Mouse (Mus musculus) lung, adult 2 months (tissue): ENCODE measurements around the gene 2010111I01Rik. TPM values are rescaled to one million over a fixed set of nuclear protein-coding genes. Genes with fewer than 3 reads are reported as not detected.

ENCODE experiments used
- DNase-seq: peaks from one replicate; pipeline ENCODE4 v3.0.0; 2022
- H3K4me1 ChIP-seq: fragments of 200-500 bp; 2 replicates; pipeline ENCODE4 v1.6.1; 2011; ENCODE audit warnings: low read length; ENCODE audit not compliant: control insufficient read depth, insufficient read depth
- H3K4me3 ChIP-seq: fragments of 200-500 bp; replicated peaks from 2 replicates; pipeline ENCODE3; 2011; ENCODE audit warnings: low read depth, mild to moderate bottlenecking, control low read depth, low read length; ENCODE audit errors: extremely low read depth
- CTCF ChIP-seq: fragments of 200-500 bp; IDR thresholded peaks from 2 replicates; pipeline ENCODE4 v1.5.1; 2011; ENCODE audit warnings: mild to moderate bottlenecking, low read length, control low read depth; ENCODE audit not compliant: insufficient read depth
- POLR2A ChIP-seq: fragments of 200-500 bp; IDR thresholded peaks from 2 replicates; pipeline ENCODE4 v1.6.1; 2011; ENCODE audit warnings: low read depth, mild to moderate bottlenecking, control low read depth, low read length, borderline replicate concordance; ENCODE audit errors: extremely low read depth
- WGBS: fragments of 180-500 bp; shearing (Covaris S2); methylation state at CpG from one replicate; pipeline ENCODE4 v1.1.7; 2018; 5-methylcytosine and 5-hydroxymethylcytosine counted together
- polyA plus RNA-seq: library from polyadenylated mRNA; depleted of rRNA; stranded (reverse); fragments of >200 nt; gene quantifications from 2 replicates; pipeline ENCODE4 v1.2.3, GENCODE M21; 2012

2010111I01Rik gene
- polyA plus RNA-seq, 1 experiment = 143 TPM

DNA sequence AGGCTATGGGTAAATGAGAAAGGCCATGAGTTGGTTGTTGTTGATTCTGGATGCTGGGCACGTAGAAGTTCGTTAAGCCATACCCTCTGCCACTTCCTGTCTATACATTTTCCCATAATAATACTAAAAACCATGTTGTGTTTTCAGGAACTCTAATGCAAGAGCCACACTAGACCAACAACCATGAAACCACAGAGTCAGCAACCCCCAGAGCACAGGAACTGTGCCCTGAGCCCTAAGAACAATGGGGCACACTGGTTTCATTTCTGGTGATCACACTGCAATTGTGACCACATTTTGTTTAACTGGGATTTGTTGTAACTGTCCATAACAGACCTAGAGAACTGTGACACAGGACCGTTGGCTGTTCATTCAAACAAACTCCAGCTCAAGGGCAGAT, 12.1 kb upstream of the 2010111I01Rik start:
- TF ChIP-seq POLR2A (no peak), CTCF (no peak)
- DNase-seq = no peak
- Histone ChIP-seq H3K4me3 (no peak overlapping the region), H3K4me1 (0 out of 2 replicates have a peak, but pooled peaks cover 3% of the 10 kb centered on the region)
- WGBS = 46% methylated on average over 3 of the region's 3 CpGs

DNA sequence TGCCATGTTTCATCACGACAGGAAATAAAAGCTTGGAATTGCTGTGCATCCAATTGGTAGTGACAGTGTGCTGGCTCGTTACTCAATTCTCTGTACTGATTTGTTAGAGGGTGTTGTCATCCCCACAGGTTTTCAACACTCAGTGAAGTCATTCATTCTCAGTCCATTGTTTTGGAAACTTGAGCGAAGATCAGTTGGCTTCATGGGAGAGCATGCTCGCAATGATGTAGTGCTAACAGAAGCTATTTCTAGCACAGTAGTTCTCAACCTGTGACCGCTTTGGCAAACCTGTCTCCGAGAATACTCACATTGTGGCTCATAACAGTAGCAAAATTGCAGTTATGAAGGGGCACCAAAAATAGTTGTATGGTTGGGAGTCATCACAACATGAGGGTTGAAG, 8.7 kb upstream of the 2010111I01Rik start:
- TF ChIP-seq CTCF (no peak), POLR2A (no peak)
- no peak overlapping the region for H3K4me3 ChIP-seq
- no peak for DNase-seq
- 0 out of 2 replicates have a peak, but pooled peaks cover 3% of the 10 kb centered on the region for H3K4me1 ChIP-seq
- WGBS = 87% methylated on average over 6 of the region's 6 CpGs

DNA sequence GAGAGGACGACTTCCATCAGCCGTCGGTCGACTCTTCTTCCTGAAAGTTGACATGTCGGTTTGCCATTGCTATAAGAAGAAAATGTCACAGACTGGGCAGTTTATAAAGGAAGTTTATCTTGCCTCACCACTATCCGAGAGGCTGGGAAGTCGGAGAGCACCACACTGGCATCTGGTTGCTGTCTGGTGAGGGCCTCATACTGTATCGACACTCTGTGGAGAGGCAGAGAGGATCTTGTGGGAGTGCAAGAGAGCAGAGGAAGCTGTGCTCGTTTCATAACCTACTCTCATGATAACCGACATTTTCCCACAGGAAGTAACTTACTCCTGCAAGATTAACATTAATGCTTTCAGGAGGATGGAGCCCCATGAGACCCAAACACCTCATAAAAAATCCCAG, 7.9 kb upstream of the 2010111I01Rik start:
- WGBS = 36% methylated on average over 10 of the region's 10 CpGs
- Histone ChIP-seq H3K4me3 (no peak overlapping the region), H3K4me1 (0 out of 2 replicates have a peak, but pooled peaks cover 3% of the 10 kb centered on the region)
- DNase-seq = no peak
- TF ChIP-seq POLR2A (no peak), CTCF (no peak)

DNA sequence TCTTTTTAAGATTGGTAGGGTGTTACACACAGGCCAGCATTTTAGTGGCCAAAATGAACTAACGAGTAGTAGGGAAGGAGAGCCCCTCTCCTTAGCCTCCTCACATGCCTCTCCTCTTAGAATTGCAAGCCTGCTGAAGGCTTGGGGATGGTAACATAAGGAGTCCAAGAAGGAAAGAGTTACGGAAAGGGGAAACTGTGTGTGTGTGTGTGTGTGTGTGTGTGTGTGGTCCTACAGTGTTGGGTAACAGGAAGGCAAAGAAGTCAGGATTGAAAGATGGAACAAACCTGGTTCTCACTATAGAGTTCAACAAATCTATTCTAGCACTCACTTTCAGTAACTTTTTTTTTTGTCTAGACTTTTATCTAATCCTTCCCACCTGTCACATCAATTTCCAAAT, 1.3 kb upstream of the 2010111I01Rik start:
- Histone ChIP-seq H3K4me3 (no peak overlapping the region), H3K4me1 (no peaks in the 10 kb centered on the region; the same call in 1 of the 2 replicates)
- no peak for DNase-seq
- 84% methylated on average over 2 of the region's 2 CpGs for WGBS
- TF ChIP-seq CTCF (no peak), POLR2A (no peak)

DNA sequence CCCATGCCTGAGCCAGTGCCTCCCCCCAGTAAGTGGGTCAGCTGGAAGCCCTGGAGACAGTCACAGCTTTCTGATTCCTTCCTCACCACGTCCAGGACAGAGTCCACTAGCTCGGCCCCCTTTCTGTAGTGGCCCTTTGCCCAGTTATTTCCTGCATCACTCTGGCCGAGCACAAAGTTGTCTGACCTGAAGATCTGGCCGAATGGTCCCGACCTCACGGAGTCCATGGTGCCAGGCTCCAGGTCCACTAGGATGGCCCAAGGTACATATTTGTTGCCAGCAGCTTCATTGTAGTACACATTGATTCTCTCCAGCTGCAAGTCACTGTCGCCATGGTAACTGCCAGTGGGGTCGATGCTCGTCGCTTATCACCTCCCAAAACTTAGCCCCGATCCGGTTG, 3.5 kb downstream of the 2010111I01Rik start:
- H3K4me3 ChIP-seq = no peak overlapping the region
- TF ChIP-seq POLR2A (no peak), CTCF (no peak)
- no peak for DNase-seq
- WGBS = 72% methylated on average over 12 of the region's 12 CpGs
- peaks cover 2% of the 10 kb centered on the region; the same call in 1 of the 2 replicates for H3K4me1 ChIP-seq

DNA sequence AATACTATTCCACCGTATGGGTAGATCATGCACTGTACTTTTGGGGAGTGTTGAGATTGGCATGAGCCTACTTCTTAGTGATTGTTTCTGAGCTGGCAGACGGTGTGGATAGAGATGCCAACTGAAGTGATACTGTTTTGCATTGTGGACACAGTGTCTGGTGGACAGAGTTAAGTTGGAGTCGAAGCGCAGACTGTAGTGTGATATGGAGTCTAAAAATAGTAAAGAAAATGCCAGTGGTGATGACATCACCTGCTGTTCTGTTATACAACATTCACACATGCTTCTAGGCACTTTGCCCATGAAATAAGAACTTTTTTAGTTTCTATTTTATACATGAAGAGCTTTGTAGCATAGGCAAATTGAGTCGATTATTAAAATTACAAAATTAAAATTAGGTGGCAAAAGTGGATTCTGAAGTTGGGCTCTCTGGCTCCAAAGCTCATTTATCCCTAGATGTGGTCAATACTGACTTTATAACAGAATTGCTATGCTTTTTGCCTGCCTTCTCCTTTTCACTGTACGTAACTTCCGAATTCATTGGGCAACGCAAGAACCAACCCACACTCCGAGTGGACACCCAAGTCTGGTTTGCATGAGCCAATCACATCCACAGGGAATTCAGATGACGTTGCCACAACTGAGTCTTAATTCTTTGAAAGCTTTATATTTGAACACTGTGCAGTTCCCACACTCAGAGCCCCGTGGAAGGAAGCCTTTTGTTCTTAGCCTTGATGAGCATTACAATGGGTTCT, 6.0 kb downstream of the 2010111I01Rik start:
- DNase-seq = no peak
- H3K4me3 ChIP-seq = no peak overlapping the region
- peaks cover 2% of the 10 kb centered on the region; the same call in 1 of the 2 replicates for H3K4me1 ChIP-seq
- TF ChIP-seq CTCF (no peak), POLR2A (no peak)
- WGBS = 54% methylated on average over 11 of the region's 11 CpGs

DNA sequence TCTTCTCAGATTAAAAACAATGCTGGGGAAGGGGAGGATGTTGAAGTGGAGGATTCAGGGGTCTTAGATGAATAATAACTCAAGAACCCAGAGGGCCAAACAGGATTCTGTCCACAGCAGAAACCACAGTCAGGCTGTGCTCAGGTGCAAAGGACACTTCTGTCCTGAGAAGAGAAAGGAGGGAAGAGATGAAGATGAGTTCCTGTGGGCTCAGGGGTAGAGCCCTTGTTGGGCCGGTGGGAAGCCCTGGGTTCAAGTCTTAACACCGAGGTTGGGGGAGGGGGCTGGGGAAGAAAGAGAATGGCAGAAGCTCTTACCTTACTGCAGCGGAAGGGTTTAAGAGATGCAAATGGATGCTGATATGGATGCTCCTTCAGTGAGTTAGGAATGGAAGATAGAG, 7.7 kb downstream of the 2010111I01Rik start:
- 94% methylated on average over 3 of the region's 3 CpGs for whole genome bisulfite sequencing
- TF ChIP-seq POLR2A (no peak), CTCF (no peak)
- Histone ChIP-seq H3K4me3 (no peak overlapping the region), H3K4me1 (peaks cover 2% of the 10 kb centered on the region; the same call in 1 of the 2 replicates)
- DNase-seq = no peak

DNA sequence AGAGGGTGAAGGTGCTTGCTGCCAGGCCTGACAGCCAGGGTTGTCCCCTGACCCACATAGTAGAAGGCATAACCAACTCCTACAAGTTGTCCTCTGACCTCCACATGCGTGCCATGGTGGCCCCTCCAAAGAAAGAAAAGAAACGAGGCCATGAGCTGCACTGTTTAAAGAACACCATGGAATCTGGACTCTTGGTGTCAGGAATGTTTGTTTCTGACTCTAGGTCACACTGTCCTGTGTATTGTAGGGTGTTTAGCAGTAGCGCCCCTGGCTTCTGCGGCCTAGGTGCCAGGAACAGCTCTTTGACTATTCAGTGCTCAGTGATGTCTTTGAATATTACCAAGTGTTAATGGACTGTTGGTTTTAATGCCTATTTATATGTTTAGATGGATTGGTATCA, 8.4 kb downstream of the 2010111I01Rik start:
- H3K4me1 ChIP-seq = peaks cover 5% of the 10 kb centered on the region
- no peak overlapping the region for H3K4me3 ChIP-seq
- TF ChIP-seq CTCF (no peak), POLR2A (no peak)
- 87% methylated on average over 4 of the region's 4 CpGs for WGBS
- DNase-seq = no peak

DNA sequence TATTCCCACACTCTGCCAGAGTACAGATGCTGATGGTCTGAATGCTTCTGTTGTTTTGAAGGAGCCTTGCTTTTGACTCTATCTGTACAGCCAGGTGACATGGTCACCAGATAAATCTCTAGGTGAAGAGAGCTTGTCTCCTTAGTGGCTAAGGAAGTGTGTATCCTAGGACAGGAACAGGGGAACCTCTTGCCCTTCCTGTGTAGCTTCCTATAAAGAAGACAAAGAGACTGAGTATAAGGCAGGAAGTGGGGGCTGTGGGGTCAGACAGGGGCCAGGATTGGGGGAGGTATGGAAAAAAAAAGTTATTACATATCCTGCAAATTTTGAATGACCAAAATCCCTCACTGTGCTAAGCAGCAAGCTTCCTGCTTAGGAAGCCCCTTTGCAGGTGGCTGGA, 13.4 kb downstream of the 2010111I01Rik start:
- H3K4me3 ChIP-seq = no peak overlapping the region
- no peak for DNase-seq
- no peak for TF ChIP-seq POLR2A
- no peak for TF ChIP-seq CTCF
- H3K4me1 ChIP-seq = peaks cover 3% of the 10 kb centered on the region

DNA sequence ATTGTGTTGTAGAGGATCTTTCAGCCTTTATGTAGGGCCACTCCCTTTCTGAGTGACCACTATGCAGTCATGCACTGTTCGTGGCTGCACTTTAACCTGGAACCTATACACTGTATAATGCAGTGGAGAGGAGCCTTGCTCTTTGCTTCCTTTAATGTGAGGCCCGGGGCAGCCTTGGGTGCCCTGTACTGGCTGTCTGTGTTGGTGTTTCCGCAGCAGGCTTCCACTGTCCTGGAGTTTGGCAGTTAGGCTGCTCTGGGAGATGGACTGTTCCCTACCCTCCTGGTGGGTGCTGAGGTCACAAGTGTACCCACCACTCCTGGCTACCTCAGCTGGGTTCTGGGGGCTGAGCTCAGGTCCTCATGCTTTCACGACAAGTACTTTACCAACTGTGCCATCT, 14.1 kb downstream of the 2010111I01Rik start:
- Histone ChIP-seq H3K4me3 (no peak overlapping the region), H3K4me1 (peaks cover 3% of the 10 kb centered on the region)
- DNase-seq = no peak
- WGBS = 53% methylated on average over 4 of the region's 4 CpGs
- TF ChIP-seq CTCF (no peak), POLR2A (no peak)
